Mouse (Mus musculus): ENCODE data around the gene Sipa1l1.

DNA sequence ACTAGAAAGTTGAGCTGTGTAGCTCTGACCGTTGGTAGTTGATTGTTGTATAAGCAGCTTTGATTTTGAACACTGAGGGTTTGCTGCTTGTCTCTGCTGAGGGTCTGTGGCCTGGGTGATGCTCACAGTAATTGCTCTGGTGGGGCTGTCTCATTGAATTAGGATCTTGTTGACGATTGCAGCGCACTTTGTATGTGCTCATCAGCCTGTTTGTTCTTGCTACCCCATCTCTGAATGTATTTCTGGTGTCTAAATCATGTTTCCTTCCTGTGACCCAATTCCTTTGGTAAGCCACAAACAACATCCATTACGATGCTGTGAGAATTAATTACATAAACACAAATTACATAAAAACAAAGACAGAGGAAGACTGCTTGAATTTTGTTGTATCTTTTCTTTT, 39.5 kb downstream of the Sipa1l1 start:
- no peak for TF ChIP-seq FLI1 (IDR thresholded peaks at IDR 0.05; ENCODE audit: low read length)
- no peak for TF ChIP-seq GATA1 (IDR thresholded peaks at IDR 0.05; ENCODE audit: borderline replicate concordance, low read length)
